Mouse (Mus musculus): Measurements from ENCODE around the gene Heatr6.

Gene Heatr6

DNA sequence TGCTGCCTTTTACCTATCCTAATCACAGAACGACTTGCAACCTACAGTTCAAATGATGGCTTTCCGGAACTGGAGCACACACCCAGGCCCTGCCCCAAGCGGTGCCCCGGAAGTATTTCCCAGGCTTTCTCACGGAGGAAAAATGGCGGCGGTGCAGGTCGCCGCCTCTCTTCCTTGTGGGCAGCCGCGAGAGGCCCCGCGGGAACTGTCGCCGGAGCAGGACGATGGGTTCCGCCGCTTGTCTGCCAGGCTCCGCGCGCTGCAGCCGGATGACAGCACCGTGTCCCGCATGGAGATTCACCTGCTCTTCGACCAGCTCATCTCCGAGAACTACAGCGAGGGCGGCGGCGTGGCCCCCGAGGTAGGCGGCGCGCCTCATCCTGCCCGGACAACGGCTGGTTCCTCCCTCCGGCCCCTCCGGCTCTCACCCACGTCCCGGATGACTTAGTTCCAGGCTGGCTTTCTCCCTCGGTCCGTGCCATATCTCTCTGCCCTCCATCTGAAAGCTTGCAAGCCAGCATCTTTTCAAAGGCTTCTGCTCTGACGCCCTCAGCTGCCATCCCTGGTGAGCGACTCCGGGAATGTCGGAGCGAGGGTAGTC is at the start of gene Heatr6:
Heatr6 (plus strand) TSS at position 116 of the 601 bp plus-strand sequence.
- DNase-seq, result peak; percentile 97

DNA sequence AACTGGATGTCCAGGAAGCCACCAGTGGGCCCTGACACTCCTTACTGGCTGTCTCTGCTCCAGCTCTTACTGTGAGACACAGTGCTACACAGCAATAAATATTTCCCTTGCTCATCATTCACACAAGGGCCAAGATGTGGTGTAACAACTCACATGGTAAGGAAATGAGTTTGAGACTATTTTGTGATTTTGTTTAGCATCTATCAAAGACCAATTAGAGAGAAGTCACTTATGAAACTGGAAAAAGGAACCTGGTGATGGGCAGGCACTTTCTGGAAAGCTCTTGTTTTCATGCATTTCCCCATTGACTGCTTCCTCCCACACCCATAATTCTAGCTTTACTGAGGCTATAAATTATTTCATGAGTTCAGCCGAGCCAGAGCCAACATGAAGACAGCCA is 49.8 kb upstream of the Heatr6 start, which contains the start of gene Wfdc17:
Wfdc17 (plus strand) TSS at position 287 of the 400 bp plus-strand sequence.
- no peak for DNase-seq

DNA sequence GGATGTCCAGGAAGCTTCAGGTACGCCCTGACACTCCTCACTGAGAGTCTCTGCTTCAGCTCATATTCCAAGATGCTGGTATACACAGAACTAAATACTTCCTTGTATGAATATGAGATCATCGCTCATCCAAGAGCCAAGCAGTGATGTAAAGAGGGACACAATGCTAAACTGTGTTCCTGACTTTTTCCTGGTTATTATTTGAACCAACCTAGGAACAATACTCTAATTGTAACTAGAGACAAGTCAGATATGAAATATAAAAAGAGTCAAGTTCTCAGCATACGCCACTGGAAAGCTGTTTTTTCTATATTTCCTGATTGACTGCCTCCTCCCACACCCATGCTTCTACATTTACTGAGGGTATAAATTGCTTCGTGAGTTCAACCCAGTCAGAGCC is 44.8 kb upstream of the Heatr6 start, which contains the start of gene Wfdc18:
Wfdc18 (plus strand) TSS at position 301 of the 400 bp plus-strand sequence.
- DNase-seq, result no peak

DNA sequence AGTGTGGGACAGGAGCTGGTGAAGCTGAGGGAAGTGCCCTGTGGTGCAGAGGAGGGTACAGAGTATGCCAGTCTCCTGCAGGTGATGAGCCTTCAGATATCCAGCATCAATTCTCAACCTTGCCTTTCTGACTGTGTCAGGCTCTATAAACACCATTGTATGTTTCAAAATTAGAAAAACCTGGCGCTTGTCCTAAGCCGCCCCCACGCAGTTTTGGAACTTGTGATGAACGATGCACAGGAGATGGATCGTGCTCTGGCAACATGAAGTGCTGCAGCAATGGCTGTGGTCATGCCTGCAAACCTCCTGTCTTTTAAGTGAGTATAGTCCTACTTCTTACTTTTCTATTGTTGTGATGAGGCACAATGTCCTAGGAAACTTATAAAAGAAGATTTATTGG is 43.8 kb upstream of the Heatr6 start:
- DNase-seq, result no peak

DNA sequence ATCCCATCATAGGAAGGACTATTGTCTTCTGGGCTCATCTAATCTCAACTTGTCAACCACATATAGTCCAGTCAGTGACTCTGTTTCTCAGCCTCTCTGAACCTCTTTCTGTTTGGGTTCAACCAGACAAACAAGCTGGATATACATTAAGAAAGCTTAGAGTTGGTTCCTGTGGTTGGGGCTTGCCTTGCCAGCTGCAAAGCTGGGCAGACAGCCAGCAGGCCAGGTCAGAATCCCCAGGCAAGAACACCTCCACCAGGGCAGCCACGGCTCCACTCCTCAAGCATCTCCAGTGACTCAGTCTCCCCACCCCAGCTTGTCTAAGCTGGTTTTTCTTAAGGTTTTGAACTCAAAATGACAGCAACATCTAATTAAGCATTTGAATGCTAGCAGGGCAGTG is 40.8 kb upstream of the Heatr6 start:
- DNase-seq, result no peak

DNA sequence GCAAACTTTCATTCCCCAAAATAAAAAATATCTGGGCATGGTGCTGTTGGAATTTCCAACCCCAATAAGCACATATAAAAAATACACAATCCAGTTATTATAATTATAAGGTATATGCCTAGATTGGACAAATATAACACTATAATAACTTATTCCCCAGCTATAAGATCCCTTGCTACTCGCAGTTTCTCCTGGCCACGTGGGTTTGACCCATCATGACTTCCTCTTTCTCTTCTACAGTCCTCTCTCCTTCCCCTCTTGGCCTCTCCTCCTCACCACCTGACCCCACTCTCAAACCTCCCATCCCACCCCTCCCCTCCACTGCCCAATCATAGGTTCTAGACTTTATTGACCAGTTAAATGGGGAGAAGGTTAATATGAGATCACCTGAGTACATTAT is 39.6 kb upstream of the Heatr6 start:
- DNase-seq, result no peak

DNA sequence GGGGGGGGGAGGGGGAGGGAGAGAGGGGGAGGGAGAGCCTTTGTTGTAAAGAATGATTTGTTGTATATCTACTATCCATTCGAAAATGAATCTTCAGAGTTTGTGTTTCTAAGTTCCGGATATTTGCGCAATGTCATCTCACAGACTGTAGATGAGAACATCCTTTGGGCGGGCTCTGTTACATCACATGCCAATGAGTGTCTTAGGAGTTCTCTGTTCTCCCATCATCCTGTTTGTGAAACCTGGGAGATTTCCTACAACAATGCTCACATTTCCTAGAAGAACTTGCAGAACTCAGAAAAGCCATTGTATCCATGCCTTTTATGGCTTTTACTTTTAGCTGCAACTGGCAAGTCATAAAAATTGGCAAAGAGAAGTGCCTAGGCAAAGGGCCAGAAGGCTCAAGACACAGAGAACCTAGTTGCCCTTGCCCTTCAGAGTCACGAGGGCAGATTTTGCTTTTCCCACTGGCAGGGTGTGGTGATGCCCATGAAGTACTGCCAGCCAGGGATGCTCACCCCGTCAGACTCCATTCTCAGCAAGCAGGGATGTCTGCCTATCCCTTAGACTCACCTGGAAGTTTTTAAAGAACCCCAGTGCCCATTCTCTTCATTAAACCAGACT is 36.3 kb upstream of the Heatr6 start:
- DNase-seq, result no peak

DNA sequence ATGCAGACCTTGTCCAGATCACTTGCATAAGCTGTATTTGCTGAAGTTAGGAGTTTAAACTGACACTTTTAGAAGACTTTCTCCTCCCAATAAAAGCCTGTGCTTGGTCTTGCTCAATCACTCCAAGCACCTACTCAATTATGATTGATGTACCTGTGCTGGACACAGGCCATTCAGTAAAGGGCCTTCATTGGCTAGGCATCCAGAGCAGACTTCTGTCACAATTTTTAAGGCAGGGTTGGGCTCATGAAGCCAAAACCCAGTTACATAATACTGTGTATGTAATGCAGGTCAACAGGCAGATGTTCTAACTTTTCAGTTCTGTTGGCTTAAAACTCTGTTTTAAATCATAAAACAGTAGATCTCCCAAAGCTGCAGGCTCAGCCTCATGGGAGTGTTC is 32.7 kb upstream of the Heatr6 start:
- no peak for DNase-seq

DNA sequence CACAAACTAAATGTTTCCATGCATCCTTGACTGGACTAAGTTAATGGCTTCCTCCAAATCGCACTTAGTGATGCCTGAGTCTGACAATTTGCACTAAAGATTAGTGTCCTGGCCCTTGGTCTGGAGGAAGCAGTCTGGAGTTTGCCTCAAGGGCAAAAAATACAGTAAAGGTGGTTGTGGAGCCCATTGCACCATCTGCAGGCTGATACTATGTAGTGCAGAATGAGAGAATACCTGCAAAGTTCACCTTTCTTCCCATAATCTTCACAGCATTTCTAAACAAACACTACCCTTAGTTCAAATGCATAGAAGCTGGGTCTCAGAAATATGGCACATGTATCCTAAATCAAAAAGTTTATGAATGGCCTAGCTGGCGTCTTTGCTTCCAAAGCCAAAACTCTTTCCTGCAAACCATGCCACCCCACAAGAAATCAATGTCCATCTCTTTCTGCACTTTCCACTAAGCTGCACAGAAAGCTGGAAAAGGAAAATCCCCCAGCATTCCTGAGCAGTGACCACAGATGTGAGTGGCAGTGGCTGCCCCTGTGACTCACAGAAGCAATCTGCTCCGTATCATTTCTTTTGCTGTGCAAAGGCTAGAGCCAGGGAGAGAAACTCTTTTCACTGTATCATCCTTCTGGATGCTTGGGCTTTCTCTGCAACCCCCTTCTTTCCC is 24.6 kb upstream of the Heatr6 start:
- no peak for DNase-seq

DNA sequence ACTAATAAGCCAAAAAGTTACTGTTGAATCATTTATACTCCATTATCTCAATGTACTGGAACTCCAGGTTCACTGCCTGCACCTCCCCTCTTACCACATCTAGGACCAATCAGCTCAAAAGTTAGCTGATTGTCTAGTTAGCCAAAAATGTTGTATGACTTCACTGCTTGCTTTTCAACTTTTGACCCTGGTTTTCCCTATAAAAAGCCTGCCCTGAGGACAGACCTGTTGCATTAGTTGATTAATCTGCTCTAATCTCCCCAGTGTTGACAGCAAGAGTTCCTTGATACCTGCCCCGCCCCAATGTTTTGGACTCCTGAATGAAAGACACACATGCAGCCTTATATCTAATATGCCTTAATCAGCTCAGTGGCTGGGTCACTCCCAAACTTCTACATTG is 22.4 kb upstream of the Heatr6 start:
- DNase-seq, result no peak

DNA sequence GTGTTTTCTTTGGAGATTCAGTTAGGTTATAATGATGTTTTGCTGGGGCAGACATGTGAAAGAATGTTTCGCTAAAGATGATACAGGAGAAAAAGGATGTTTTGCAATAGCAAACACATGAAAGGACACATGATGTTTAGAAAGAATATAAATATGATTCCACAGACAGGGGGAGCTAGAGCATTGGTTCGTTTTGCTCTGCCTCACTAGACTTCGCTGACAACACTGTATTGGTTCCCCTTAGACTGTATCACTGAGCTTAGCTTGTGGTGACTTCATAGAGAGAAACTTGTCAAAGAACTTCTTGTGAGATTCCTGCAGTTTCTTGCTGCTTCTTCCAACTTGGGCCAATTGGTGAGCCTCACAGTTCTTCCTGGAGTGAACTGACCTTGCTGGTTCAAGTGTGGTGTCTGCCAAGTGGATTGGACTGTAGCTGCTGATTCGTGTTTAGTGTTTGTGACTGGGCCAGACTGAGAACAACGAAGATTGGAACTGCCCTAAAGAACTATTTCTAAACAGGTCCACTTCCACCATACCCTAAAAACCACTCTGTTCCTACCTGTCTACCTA is 20.3 kb upstream of the Heatr6 start:
- DNase-seq, result no peak

DNA sequence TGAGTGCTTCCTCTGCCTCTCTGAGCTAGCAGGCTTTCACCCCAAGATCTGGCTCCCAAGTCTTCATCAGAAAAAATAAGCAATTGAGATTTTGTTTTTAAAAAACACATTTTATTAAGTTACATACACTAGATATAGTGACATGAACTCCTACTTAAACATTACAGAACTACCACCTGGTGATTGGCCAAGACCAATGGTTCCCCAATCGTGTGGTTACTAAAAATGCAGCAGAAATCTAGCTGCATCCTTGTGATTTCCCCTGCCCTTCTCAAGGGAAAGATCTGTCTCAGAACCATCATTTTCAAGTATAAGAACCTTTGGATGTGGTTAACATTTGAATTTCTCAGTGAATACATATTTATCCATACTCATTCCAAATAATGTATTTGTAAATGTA is 19.3 kb upstream of the Heatr6 start:
- no peak for DNase-seq

DNA sequence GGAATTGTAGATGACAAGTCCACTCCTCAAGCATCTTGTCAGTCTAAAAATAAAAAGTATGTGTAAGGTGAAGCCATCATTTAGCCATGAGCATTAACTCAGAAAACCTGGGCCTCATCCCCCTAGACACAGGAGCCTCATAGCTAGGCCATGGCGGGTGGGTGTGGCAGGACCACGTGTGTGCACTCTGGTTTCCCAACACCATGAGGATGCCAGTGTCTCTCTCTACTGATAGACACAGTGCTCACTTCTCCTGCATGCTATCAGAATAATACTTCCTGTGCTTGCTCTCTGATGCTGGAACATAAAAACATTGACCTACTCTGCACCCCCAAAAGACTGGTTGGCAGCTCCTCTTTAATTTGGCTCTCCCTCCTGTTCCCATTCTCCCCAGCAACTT is 17.6 kb upstream of the Heatr6 start:
- DNase-seq, result no peak

DNA sequence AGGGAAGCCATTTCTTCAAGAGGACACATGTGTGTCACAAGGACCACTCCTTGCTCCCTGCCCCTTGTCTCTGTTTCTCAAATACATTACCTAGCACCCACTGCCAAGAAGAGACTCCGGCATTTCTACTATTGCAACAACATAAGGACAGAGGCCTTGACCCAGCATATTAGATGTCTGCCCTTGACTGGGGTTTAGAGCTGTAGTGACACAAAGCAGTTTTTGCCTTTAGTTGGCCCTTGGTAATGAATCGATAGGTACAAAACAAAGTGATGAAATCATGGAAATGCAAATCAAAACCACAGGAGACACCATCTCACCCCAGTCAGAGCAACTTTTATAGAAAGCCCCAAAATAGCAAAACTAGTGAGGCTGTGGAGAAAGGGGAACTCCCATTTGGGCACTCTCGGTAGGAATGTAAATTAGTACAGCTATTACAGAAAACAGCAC is 16.4 kb upstream of the Heatr6 start:
- DNase-seq, result no peak

DNA sequence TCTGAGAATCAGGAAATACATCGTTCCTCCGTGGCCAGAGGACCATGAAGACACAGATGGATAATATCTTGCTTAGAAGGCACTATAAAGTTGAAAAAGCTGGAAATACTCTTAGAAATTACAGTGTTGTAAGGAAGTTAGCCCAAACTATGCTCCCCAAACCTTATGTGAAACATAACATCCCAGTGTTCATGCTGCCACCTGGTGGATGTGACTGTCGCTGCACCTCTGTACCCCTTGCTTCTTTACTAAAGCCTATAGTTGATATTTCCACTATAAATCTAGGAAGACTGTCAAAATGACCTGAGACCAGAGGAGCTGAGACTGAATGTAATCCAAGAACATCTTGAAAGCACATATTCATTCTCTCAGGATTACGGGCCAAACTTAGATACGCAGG is 14.3 kb upstream of the Heatr6 start:
- peak; percentile 86 to 89 for DNase-seq

DNA sequence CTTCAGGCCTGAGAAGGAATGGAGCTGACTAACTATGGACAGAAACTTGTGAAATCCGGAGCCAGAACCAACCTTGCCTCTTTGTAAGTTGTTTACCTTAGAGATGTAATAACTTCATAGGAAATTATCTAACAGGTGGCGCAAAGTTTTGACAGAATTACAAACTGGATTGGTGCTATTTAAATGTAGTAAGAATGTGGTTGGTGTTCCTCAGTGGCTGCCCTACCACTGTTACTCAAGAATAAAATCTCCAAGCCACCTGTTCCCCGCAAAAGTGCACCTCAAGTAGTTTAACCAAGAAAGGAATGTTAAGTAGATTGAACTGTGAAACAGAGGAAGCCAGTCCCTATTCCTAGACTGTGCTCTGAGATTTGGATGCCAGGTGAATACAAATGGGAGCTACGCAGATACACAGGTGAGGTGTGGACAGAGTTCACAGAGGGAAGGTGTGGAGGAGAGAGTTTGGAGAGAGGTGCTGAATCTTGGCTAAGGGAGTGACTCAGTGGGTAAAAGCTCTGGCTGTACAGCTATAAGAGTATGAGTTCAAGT is 13.0 kb upstream of the Heatr6 start:
- no peak for DNase-seq

DNA sequence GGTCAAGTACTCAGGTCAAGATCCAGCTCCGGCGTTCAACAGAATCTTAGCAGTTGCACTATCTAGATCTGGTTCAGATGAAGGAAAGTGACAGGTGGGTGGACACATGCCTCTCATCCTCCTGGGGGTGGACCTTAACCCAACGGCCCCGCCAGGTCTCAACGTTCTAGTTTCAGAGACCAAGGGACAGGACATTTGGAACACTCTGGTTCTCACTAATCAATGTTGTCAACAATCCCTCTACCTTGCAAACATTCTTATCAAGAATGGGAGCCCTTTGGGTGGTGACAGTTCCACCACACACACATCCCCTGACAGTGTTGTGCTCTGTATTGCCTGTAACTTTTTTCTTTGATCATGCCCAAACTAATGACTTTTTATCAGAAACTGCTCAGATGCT is 11.7 kb upstream of the Heatr6 start:
- no peak for DNase-seq

DNA sequence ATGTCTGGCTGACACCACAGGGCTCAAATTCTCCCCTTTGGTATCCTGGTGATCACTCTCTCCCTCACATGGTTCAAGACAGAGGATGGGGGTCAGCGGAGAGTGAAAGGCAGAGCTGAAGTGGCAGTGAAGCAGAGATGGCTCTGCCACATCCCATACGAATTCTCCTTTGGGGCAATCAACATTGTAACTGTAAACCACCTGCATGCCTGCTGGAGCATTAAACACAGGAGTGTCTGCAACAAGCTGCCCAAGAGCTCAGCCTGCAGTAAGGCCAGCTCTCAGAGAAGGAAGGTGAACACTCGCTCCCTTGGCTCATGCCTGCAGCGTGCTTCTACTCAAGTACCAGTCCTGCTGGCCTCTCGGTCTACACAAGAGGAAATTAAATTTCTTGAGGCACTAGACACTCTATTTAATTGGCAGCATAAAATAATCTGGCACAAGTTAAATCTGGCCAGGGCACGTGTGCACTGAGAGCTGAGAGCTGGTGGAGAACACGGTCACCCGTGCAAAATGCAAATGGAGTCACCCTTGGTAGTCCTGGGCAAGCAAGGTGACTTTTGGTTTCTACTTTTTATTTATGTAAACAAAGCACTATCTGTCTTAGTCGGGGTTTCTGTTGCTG is 10.7 kb upstream of the Heatr6 start:
- no peak for DNase-seq

DNA sequence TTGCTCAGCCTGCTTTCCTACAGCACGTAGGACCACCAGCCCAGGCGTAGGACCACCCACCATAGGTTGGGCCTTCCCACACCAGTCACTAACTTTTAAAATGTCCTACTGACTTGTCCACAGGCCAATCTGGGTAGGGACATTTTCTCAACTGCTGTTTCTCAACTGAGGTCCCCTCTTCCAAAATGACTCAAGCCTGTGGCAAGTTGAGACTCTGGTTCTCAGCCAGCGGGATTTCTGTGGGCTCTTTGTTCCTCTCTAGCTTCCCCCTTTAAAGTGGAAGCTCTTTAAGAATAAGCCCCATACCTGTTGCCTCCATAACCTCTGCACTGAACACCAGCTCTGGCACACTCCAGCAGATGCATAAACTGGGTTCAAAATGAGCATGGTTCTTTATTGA is 10.0 kb upstream of the Heatr6 start:
- DNase-seq, result no peak

DNA sequence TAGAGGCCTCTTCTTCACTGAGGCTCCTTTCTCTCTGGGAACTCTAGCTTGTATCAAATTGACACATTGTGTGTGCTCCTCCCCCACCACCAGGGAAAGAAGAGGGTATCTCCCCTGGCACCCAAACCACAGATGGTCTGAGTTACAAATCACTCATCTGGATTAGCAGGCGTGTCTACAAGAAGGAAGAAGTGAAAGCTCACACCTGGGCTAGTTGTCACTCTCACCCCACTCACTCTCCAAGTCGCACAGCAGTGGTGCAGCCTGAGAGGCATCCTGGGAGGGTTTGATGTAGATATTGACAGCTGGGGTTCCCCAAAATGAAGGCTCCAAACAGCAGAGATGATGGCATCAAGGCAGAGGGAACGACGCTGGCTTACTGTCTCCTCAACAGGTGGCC is 7.3 kb upstream of the Heatr6 start:
- DNase-seq, result no peak

DNA sequence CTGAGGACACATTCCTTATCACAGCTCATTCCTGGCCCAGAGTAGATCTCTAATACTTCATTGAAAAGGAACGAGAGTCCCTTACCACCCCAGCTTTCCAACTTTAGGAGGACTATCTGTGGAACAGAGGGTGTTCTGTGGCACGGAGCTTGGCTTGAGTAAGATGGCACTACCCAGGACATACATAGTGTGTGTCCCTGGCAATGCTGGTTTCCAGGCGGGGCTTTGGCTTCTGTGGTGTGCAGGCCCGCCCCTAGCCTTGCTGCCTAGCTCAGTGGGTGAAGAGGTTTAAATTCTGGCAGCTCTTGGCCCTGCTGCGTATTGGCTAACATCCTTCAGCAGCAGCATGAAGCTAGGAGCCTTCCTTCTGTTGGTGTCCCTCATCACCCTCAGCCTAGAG is 6.8 kb upstream of the Heatr6 start, which contains the start of gene Wfdc21:
Wfdc21 (plus strand) TSS at position 260 of the 400 bp plus-strand sequence.
- DNase-seq, result peak in 1 of 2 experiments; percentile 8

DNA sequence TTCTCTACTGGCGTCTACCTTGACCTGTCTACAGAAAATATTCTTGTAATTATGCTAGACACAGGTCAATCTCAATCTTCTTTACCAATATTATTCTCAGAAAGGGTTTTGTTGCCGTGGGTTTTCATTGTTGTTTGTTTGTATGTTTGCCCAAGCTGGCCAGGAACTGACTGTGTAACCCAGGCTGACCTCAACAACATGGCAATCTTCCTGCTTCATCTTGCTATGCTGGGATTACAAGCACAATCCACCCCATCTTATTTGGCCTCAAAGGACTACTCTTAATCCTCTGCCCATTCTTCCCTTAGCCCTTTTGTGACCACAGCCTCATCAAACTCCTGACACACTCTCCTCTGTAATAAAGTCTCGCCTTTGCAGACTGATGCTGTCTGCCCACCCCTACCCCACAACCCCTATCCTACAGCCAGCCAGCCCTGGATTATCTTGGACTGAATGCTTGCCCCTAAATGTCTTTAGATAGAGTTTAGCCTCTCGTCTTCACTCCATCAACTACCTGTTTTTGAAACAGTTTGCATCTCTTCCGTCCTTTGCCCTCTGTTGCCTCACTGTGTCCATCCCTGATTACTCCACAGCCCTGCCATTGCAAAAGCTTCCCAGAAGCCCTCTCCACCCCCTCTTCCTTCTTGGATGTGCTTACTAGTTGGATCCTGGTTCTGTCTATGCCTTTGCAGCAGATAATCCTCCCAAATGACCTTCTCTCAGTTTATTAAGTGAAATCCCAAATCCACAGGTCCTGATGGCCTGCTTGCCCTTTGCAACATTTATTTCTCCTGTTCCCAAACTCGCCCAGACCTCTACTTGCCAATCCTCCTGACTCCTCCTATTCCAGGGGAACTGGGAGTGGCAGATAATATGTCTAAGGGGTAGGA is 5.9 kb upstream of the Heatr6 start:
- DNase-seq, result no peak
